Mouse (Mus musculus) cortical plate, adult 2 months (tissue): Measurements from ENCODE around the gene Slc35b2.

ENCODE experiments used
- CTCF ChIP-seq: fragments of 200-500 bp; IDR thresholded peaks from 2 replicates; pipeline ENCODE4 v1.5.1; 2011; ENCODE audit warnings: mild to moderate bottlenecking, control low read depth, low read length; ENCODE audit not compliant: insufficient read depth; ENCODE audit errors: extremely low read depth
- POLR2A ChIP-seq: fragments of 200-500 bp; IDR thresholded peaks from 2 replicates; pipeline ENCODE4 v1.6.1; 2011; ENCODE audit warnings: mild to moderate bottlenecking, low read length, control low read depth; ENCODE audit not compliant: insufficient read depth; ENCODE audit errors: extremely low read depth

DNA sequence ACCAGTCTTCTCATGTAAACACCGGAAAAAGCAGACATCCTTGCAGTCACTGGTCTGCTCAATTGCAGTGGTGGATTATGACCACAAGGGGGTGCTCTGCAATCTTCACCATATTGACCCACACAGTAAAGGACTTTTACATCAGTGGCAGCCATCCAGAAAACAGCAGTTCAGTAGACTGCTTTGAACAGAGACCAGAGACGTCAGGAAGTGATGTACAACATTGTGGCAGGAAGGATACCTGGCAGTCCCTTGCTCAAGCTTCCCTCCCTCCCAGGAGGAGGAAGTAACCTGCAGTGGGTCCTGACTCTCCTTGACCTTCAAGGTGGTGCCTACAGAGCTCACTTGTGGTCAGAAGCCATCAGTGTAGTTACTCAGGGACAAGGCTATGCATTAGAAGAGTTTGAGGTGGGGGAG is 17.9 kb downstream of the Slc35b2 start:
- TF ChIP-seq CTCF = peak; percentile 77
- TF ChIP-seq POLR2A = no peak
